Mouse (Mus musculus) frontal cortex, adult (tissue): Measurements from ENCODE around the gene Olfr1104.

Source experiments
- ATAC-seq: cut with Nextera tagmentation; 2 replicates; pipeline ENCODE4 v1.9.2; 2017; ENCODE audit warnings: mild to moderate bottlenecking, moderate library complexity, mixed read lengths; ENCODE audit not compliant: low TSS enrichment

Olfr1104 gene

DNA sequence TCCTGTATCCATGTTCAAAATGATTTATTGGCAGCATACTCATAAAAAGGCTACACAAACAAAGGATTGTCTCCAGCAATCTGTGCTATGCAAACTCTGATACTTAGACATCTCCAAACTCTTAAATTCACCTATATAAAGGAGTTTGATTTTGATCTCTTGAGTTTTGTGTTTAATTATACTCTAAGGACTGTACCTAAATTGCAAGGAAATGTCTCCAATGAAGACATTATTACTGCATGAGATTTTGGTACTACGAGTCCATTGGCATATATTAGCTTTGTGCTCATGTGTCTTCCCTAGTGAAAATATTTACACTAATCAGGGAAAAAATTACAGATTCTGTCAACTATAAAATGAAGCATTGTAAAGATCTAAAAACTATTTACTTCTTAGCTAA lies at the start of gene Olfr1104:
Gene Olfr1104, minus strand, starts transcription at position 101 of the 400 bp plus-strand sequence.
- ATAC-seq: no peak

DNA sequence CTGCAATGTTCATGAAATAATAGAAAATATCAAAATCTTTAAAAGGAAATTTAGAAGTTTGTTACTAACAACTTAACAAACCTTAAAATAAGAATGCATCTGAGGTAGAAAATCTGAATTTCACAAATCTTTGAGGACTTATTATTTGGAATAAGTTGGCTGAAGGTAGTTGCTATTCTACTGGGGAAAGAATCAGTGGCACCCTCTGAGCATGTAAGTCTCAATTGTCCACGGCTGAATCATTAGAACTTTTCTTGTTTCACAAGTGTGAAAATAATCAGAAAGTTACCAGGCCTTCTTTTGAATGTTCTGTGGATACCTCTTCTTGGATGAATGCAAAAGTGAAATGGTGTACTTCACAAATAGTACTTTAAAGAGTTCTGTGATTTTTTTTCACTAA lies 48.8 kb upstream of the Olfr1104 start, which contains the start of gene Olfr1107:
Gene Olfr1107, minus strand, starts transcription at position 101 of the 400 bp plus-strand sequence.
- ATAC-seq: no peak

DNA sequence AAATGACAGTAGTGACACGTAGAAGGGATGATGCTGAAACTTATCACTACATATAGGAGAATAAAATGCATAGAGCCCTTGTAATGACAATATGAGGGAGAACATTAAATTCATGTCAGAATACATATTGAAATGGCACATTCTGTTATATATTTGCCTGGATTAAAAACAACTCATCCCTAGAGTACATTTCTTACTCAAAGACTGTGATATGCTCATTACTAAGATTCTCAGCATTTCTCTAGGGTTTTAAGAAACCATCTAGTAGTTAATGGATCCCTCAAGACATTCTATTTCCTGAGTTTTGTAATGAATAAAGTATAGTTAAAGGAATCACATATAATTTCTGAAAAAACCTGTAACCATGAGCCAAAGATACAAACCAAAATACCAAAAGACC lies 25.3 kb upstream of the Olfr1104 start, which contains the start of gene Olfr1106:
Gene Olfr1106, minus strand, starts transcription at position 101 of the 400 bp plus-strand sequence.
- ATAC-seq: no peak

DNA sequence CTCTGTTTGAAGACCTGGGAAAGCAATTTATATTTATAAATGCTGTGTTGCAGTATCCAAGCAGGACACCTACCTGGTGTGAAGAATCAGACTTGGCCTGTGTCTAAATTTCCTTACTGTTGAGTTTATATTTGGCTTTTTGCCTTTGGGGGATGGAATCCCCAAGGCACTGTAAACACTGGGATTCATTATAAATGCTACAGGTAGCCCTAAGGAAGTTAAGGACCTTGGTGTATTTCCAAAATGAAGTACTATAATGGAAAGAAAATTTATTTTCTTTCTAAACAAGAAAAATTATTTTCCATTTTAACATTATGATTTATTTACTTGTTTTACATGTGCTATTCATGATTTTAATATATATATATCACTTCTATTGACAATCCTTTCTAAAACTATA lies 9.6 kb upstream of the Olfr1104 start, which contains the start of gene Olfr1105:
Gene Olfr1105, minus strand, starts transcription at position 101 of the 400 bp plus-strand sequence.
- ATAC-seq: no peak

DNA sequence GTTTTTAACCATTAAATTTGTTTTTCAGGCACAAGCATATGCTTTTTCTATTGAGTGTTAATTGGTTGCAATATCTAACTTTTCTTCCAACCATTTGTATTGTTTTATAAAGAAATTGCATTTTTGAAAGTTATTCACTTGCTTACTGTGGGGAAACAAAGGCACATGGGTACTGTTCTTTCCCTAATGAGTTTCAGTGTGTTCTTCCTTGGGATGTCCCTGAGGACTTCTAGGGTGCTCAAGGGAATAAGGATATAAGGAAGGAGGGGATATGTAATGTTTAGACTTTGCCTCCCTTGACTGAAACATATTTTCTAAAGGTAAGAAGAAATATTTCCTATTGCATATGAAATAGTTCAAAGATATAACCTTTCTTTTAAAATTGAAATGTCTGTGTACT lies 28.8 kb downstream of the Olfr1104 start, which contains the start of gene Olfr1102:
Gene Olfr1102, plus strand, starts transcription at position 301 of the 400 bp plus-strand sequence.
- no peak for ATAC-seq

DNA sequence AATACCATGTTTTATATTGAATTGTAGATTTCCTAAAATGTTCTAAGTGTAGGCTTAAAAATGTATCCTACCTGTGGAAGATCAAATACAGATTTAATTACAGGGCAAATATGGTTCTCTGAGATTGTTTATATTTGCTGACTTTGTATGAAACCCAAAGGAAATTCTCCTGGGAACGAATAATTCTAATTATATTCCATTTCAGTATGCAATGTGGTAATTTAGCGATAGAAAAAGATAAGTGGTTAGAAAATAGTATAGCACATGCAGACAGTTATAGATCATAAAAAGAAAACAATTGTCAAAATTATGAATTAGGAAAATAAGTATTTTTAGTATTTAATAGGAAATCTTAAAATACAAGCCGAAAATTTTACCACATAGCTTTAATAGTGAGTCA lies 35.8 kb downstream of the Olfr1104 start, which contains the start of gene Olfr1101:
Gene Olfr1101, minus strand, starts transcription at position 101 of the 400 bp plus-strand sequence.
- ATAC-seq: no peak

DNA sequence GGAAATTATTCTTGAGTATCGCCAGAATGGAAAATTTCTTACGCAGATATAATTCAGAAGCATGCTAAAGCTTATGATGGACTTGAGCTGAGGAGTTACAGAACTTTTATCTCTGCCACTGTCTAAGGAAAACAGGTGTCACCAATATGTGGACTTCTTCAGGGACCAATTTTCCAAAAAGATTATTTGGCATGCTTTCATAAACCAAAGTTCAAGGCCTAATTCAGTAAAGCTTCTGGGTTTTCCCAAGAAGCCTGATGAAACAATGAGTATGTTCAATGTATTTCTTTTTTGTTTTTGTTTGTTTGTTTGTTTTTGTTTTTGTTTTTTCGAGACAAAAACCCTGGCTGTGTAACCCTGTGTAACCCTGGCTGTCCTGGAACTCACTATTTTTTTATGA lies 47.0 kb downstream of the Olfr1104 start, which contains the start of gene Olfr1100:
Gene Olfr1100, minus strand, starts transcription at position 101 of the 400 bp plus-strand sequence.
- no peak for ATAC-seq
